Mouse (Mus musculus) hindbrain, embryonic 16.5 days (tissue): Measurements from ENCODE around the gene Cdk15. TPM values are rescaled to one million over a fixed set of nuclear protein-coding genes. Genes with fewer than 3 reads are reported as not detected.

Experiments
- ATAC-seq: fragments of 200-750 bp; cut with Nextera tagmentation; 2 replicates; pipeline ENCODE4 v1.8.0; 2017; ENCODE audit warnings: moderate TSS enrichment, moderate library complexity
- H3K27ac ChIP-seq: fragments of 300-500 bp; sonication (generic); 2 replicates; pipeline ENCODE4 v1.5.1; 2014; ENCODE audit warnings: low read depth, mild to moderate bottlenecking, control low read depth, low read length, moderate library complexity
- H3K27me3 ChIP-seq: fragments of 300-500 bp; sonication (generic); replicated peaks from 2 replicates; pipeline ENCODE4 v1.6.1; 2014; ENCODE audit warnings: low read length; ENCODE audit not compliant: control insufficient read depth, insufficient read depth
- H3K36me3 ChIP-seq: fragments of 300-500 bp; sonication (generic); 2 replicates; pipeline ENCODE4 v1.6.1; 2014; ENCODE audit warnings: mild to moderate bottlenecking, low read length, moderate library complexity, mixed read lengths; ENCODE audit not compliant: control insufficient read depth, insufficient read depth
- H3K4me1 ChIP-seq: fragments of 300-500 bp; sonication (generic); 2 replicates; pipeline ENCODE4 v1.6.1; 2014; ENCODE audit warnings: low read depth, low read length; ENCODE audit not compliant: control insufficient read depth, insufficient read depth
- H3K4me2 ChIP-seq: fragments of 300-500 bp; sonication (generic); 2 replicates; pipeline ENCODE4 v1.6.1; 2014; ENCODE audit warnings: mild to moderate bottlenecking, low read length, control low read depth, moderate library complexity
- H3K4me3 ChIP-seq: fragments of 300-500 bp; sonication (generic); 2 replicates; pipeline ENCODE4 v1.5.1; 2014; ENCODE audit warnings: mild to moderate bottlenecking, low read length, control low read depth, moderate library complexity
- H3K9ac ChIP-seq: fragments of 300-500 bp; sonication (generic); 2 replicates; pipeline ENCODE4 v1.6.1; 2014; ENCODE audit warnings: low read depth, mild to moderate bottlenecking, control low read depth, low read length, moderate library complexity
- H3K9me3 ChIP-seq: fragments of 300-500 bp; sonication (generic); 2 replicates; pipeline ENCODE4 v1.6.1; 2014; ENCODE audit warnings: mild to moderate bottlenecking, low read length, moderate library complexity; ENCODE audit not compliant: control insufficient read depth
- WGBS: fragments of 180-500 bp; shearing (Covaris S2); extraction: QIAGEN DNeasy Blood & Tissue Kit; methylation state at CpG from one replicate; pipeline ENCODE4 v1.1.7; 2014; 5-methylcytosine and 5-hydroxymethylcytosine counted together
- polyA plus RNA-seq: library from polyadenylated mRNA; unstranded; fragments of >200 nt; fragmentation: Nextera tagmentation; extraction: Ambion mirVana; gene quantifications from 2 replicates; pipeline ENCODE4 v1.2.1, GENCODE M21; 2015

Gene Cdk15
- polyA plus RNA-seq, 1 experiment from 2014 or later, result 2.0 TPM

DNA sequence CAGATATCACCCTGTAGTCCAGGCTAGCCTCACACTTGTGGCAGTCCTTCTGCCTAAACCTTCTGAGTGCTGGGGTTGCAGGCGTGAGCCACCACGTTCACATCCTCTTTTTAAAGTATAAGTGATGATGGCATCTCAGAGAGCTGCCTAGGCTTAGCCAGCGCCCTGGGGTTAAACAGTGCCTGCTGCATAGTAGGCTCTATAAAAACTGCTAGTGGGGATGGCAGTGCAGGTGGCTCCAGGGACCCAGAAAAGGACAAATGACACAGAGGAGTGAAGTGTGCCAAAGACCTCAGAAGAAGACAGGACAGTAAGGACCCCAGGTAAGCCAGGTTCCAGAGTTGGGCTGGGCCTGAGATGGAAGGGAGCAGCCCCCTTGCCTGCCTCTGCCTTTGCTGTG, 104.1 kb downstream of the Cdk15 start:
- Histone ChIP-seq H3K4me3 (no peak overlapping the region), H3K4me1 (no peaks in the 10 kb centered on the region), H3K9ac (no peak overlapping the region), H3K4me2 (no peak overlapping the region), H3K36me3 (no peaks in the 10 kb centered on the region), H3K27me3 (no peaks in the 10 kb centered on the region), H3K27ac (no peak overlapping the region), H3K9me3 (no peaks in the 10 kb centered on the region)
- no peak for ATAC-seq
- WGBS, result 80% methylated on average over 3 of the region's 3 CpGs

DNA sequence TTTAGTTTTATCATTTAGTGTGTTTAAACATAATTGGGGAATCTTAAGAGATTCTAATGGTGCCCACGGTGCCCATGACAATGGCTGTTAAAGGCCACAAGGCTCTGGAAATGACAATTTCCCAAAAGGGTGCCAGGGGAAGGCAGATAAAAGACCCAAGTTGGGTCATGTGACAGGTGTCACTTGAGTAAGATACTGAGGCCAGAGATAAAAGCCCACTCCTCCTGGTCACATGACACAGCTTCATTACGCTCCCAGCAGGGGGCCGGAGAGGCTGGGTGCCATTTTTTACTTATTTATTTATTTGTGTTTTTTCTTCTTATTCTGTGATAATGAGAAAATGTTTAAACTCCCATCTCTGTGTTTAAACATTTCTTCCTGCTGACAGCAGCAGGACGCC, 104.8 kb downstream of the Cdk15 start:
- no peak for ATAC-seq
- WGBS, result 63% methylated on average over 4 of the region's 4 CpGs

DNA sequence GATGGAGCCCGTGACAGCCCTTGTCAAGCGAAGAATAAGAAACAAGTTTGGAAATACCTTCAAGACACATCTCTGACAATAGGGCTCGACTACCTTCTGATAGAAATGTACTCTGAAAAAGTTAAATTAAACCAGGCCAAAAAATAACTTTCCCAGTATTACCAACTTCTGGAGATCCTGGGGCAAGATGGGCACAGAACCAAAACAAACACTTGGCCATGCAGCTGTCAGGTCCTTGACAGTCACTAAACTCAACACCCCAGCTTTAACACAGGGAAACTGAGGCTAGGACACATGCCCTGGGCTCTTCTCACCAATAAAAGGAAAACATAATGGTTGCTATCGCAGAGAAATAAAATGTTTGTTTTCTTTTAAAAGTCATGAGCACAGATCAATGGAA, 105.3 kb downstream of the Cdk15 start:
- H3K27ac ChIP-seq, result no peak overlapping the region
- H3K4me2 ChIP-seq, result no peak overlapping the region
- no peak overlapping the region for H3K4me3 ChIP-seq
- H3K27me3 ChIP-seq, result no peaks in the 10 kb centered on the region
- no peak overlapping the region for H3K9ac ChIP-seq
- no peak for ATAC-seq
- no peaks in the 10 kb centered on the region for H3K36me3 ChIP-seq
- H3K9me3 ChIP-seq, result no peaks in the 10 kb centered on the region
- 88% methylated on average over 4 of the region's 4 CpGs for WGBS
- H3K4me1 ChIP-seq, result no peaks in the 10 kb centered on the region

More for the DNA sequence above, 104.8 kb downstream of the Cdk15 start:
- Histone ChIP-seq H3K27ac (no peak overlapping the region), H3K36me3 (no peaks in the 10 kb centered on the region), H3K9ac (no peak overlapping the region), H3K4me3 (no peak overlapping the region), H3K4me2 (no peak overlapping the region), H3K4me1 (no peaks in the 10 kb centered on the region), H3K9me3 (no peaks in the 10 kb centered on the region), H3K27me3 (no peaks in the 10 kb centered on the region)

DNA sequence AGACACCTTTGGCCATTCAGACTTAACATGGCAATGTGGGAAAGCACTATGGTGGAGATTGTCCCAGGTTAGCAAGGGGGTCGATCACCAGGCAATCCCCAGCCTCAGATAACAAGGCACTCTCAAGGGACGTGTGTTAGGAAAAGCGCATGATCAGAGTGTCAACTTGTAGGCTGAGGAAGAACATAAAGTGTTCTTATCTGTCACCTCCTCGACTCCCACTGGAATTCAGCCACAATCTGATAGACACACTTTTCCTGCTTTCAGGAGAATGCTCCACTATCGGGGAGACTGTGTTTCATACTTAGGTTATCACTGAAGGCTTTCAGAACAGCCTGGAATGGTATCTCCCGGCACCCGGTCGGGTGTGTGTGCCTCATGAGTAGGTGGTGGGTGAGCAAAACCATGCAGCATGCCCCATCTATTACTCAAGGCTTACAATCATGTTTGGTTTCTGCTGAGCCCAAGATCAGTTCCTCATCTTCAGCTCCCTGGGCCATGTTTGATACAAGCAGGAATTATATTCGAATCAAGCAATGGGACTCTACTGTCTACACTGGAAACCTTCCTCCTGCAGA, 107.8 kb downstream of the Cdk15 start:
- Histone ChIP-seq H3K4me2 (no peak overlapping the region), H3K27me3 (no peaks in the 10 kb centered on the region), H3K4me3 (no peak overlapping the region), H3K4me1 (no peaks in the 10 kb centered on the region), H3K27ac (no peak overlapping the region), H3K9ac (no peak overlapping the region), H3K36me3 (no peaks in the 10 kb centered on the region), H3K9me3 (no peaks in the 10 kb centered on the region)
- WGBS, result 92% methylated on average over 9 of the region's 9 CpGs
- ATAC-seq, result no peak

DNA sequence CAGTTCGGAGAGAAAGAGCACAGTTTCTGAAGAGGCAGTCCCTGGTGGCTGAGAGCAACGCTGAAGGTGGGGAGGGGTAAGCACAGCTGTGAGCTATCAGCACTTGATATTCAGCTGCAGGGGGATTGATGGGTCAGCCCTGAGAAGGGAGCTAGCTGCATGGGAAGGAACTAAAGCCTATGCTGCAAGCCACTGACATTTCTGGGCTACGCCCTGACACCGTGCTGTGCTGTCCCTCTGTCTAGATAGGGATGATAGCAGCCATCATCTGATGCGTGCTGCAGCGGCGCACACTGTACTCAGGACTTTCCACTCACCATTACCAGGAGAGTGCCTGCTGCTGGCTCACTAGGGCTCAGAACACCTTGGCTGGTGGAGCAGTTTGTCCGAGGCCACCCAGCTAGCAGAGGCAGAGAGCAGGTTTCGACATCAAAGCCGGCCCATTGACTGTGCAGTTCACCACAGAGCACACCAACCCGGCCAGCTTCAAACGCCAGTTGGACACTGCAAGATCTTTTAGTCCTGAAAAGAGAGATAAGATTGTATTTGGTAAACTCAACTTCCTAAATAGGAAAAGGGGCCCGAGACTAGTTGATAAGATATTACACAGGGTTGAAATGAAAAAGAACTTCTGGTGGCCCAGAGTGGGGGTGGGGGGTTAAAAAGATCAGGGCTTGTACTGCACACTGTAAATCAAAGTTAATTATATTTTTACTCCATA, 111.4 kb downstream of the Cdk15 start:
- Histone ChIP-seq H3K9ac (no peak overlapping the region), H3K9me3 (no peaks in the 10 kb centered on the region), H3K27me3 (no peaks in the 10 kb centered on the region), H3K36me3 (no peaks in the 10 kb centered on the region), H3K4me3 (no peak overlapping the region), H3K27ac (no peak overlapping the region), H3K4me1 (no peaks in the 10 kb centered on the region), H3K4me2 (no peak overlapping the region)
- WGBS, result 36% methylated on average over 13 of the region's 13 CpGs
- ATAC-seq, result no peak

DNA sequence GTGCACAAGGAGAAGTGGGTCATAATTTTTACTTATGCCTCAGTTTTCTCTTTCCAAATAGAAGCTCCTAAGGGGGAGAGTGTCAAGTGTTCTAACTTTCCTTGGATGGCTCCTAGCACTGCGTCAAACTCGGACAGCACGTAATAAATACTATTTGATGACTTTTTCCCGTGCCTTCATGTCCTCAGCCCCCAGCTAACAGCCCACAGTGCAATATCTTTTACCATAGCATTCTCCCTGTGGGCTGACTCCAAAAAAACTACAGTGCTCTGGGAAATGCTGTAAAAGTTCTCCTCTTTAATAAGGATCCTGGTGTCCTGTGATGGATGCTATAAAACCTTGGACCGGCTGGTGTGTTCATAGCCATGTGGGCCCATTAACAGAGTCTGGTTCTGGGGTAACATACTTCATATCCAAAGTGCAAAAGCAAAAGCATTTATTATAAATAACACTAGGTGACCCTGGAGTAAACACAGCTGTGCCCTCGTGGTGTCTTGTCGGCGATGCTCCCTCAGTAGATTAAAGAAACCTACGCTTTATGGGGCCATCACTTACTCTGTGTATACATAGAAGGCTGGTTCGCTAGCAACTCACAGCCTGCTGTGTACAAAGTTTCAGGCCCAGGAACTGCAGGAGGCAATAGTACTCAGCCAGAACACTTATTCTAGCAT, 112.1 kb downstream of the Cdk15 start:
- no peak overlapping the region for H3K27ac ChIP-seq
- no peak overlapping the region for H3K4me2 ChIP-seq
- H3K27me3 ChIP-seq, result no peaks in the 10 kb centered on the region
- no peak overlapping the region for H3K9ac ChIP-seq
- H3K4me3 ChIP-seq, result no peak overlapping the region
- no peak for ATAC-seq
- H3K36me3 ChIP-seq, result no peaks in the 10 kb centered on the region
- H3K4me1 ChIP-seq, result no peaks in the 10 kb centered on the region
- H3K9me3 ChIP-seq, result no peaks in the 10 kb centered on the region
- WGBS, result 78% methylated on average over 10 of the region's 10 CpGs

DNA sequence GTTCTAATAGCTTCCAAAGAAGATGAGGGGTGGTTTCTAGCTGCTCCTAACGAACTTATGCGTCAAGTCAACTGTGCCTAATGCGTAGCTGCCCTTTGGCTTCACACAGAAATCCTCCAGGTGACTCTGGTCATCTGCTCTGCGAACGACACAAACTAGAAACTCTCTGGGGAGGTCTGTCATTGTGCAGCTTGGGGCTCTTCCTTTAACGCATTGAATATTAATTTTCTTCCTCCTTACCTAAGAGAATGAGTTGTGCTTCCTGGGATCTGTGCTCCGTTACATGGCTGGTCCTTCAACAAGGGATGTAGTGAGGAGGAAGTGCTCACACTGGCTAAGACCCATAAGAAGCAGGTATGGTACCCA, 112.6 kb downstream of the Cdk15 start:
- WGBS, result 55% methylated on average over 7 of the region's 7 CpGs

DNA sequence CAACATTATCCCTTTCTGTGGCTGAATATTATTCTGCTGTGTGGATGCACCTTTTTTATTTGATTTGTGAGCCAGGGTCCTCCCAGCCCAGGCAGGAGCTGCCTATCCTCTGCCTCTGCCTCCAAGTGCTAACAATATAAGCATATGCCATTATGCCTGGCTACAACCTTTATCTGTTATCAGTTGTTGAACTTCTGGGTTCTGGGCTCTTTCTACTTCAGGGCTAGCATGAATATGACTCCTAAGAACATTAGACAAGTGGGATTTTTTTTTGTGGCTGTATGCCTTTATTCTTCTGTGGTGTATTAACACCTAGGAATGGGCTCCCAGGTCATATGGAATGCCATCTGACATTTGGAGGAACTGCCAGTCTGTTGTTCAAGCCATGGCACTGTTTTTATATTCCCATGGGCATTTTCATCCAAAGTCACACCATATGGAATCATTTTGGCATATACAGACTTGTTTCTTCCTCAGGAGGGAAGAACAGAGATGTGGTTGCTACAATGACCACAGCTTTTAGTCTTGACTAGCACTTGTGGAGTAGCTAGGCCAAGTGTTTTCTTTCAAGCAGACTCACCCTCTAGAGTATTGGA, 113.7 kb downstream of the Cdk15 start:
- Histone ChIP-seq H3K36me3 (no peaks in the 10 kb centered on the region), H3K4me2 (no peak overlapping the region), H3K4me1 (no peaks in the 10 kb centered on the region), H3K9ac (no peak overlapping the region), H3K9me3 (no peaks in the 10 kb centered on the region; the same call in 1 of the 2 replicates), H3K4me3 (no peak overlapping the region), H3K27me3 (no peaks in the 10 kb centered on the region), H3K27ac (no peak overlapping the region)
- no peak for ATAC-seq

More for the DNA sequence above, 112.6 kb downstream of the Cdk15 start:
- H3K9me3 ChIP-seq, result no peaks in the 10 kb centered on the region
- ATAC-seq, result no peak
- H3K9ac ChIP-seq, result no peak overlapping the region
- no peak overlapping the region for H3K4me2 ChIP-seq
- no peaks in the 10 kb centered on the region for H3K27me3 ChIP-seq
- no peak overlapping the region for H3K27ac ChIP-seq
- H3K4me3 ChIP-seq, result no peak overlapping the region
- H3K36me3 ChIP-seq, result no peaks in the 10 kb centered on the region
- H3K4me1 ChIP-seq, result no peaks in the 10 kb centered on the region

DNA sequence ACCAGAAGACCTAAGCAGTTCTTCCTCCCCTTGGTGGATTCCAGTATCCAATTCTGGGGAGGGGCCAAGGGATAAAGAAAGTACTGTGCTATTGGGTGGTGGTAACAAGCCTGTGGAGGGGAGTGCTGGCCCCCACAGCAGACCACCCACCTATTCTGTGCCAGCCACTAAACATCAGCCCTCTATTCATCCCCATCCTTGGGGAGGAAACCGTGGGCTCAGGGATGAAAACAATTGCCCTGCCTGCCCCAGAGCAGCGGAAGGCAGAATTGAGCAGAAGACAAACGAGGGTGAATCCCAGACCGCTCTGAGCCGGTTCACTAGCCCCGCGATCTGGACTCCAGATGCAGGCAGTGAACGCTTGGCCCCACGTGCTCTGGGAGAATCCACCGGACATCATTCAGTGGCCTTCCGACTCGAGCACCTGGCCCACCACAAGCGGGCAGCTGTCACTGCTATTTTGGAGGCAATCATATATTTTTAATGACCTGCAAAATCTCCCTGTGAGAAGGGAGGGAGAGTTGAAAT, 119.4 kb downstream of the Cdk15 start:
- ATAC-seq, result peak; percentile 77
- no peak overlapping the region for H3K9ac ChIP-seq
- peak overlapping the region; percentile 25; the same call in 1 of the 2 replicates for H3K27ac ChIP-seq

More for the DNA sequence above, 119.4 kb downstream of the Cdk15 start:
- 1% methylated on average over 13 of the region's 13 CpGs for WGBS
- Histone ChIP-seq H3K9me3 (no peaks in the 10 kb centered on the region; the same call in 1 of the 2 replicates), H3K27me3 (no peaks in the 10 kb centered on the region; the same call in 1 of the 2 replicates), H3K4me1 (no peaks in the 10 kb centered on the region), H3K36me3 (no peaks in the 10 kb centered on the region), H3K4me3 (no peak overlapping the region), H3K4me2 (peak overlapping the region; percentile 8; the same call in 1 of the 2 replicates)
